Mouse (Mus musculus): Measurements from ENCODE around the gene Dlgap1. TPM values are rescaled to one million over a fixed set of nuclear protein-coding genes. Genes with fewer than 3 reads are reported as not detected.

The Dlgap1 gene
- total and polyA plus RNA-seq, 3 experiments: 0.39 to 1.6 (median 0.52) TPM

DNA sequence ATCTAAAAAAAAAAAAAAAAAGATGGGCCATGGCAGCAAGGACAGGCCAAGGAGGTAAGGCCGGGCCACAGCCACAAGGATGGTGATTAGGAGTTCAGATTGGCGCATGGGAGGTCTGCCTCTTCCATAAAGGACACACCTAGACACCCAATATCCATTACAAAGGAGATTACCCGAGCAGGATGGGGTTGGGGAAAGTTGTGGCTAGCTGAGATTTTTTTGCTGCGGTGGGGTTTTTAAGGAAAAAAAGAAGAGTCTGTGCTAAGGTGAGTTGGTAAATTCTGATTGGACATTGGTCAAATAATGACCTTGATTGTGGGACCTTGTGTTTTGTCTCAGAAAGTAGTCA is 859.3 kb downstream of the Dlgap1 start:
- Histone ChIP-seq H3K27ac (no peak overlapping the region), H3K4me3 (no peak overlapping the region), H3K4me1 (ENCODE audit: control insufficient read depth, insufficient read depth, low read length) (no peaks in the 10 kb centered on the region), H3K9ac (ENCODE audit: low read depth, low read length) (no peak overlapping the region), H3K79me2 (replicated peaks; ENCODE audit: control insufficient read depth, insufficient read depth, low read length) (no peaks in the 10 kb centered on the region), H3K36me3 (ENCODE audit: control insufficient read depth, insufficient read depth, low read length) (no peaks in the 10 kb centered on the region), H3K27me3 (ENCODE audit: control insufficient read depth, insufficient read depth, low read length) (peaks cover 1% of the 10 kb centered on the region; the same call in 1 of the 2 replicates)
- whole genome bisulfite sequencing: 90% methylated on average over 4 of the region's 4 CpGs
- intact Hi-C loops (cut with DNase I): no loop called here
- TF ChIP-seq POLR2A (IDR thresholded peaks at IDR 0.05; ENCODE audit: insufficient read depth, low read depth, low read length): no peak
- no peak for TF ChIP-seq CTCF (IDR thresholded peaks at IDR 0.05)
- no peak for TF ChIP-seq EP300 (IDR thresholded peaks at IDR 0.05; ENCODE audit: insufficient read depth, low read depth, low read length)
- no peak for DNase-seq

GRCm38 (mm10) chr17:70828569-70828968 is 859.7 kb downstream of the Dlgap1 start:
- intact Hi-C loops (cut with DNase I): no loop called here
- Histone ChIP-seq H3K4me1 (ENCODE audit: control insufficient read depth, insufficient read depth, low read length) (no peaks in the 10 kb centered on the region), H3K79me2 (replicated peaks; ENCODE audit: control insufficient read depth, insufficient read depth, low read length) (no peaks in the 10 kb centered on the region), H3K27ac (no peak overlapping the region), H3K9ac (ENCODE audit: low read depth, low read length) (no peak overlapping the region), H3K4me3 (no peak overlapping the region), H3K36me3 (ENCODE audit: control insufficient read depth, insufficient read depth, low read length) (no peaks in the 10 kb centered on the region), H3K27me3 (ENCODE audit: control insufficient read depth, insufficient read depth, low read length) (peaks cover 1% of the 10 kb centered on the region; the same call in 1 of the 2 replicates)
- DNase-seq: no peak
- TF ChIP-seq EP300 (IDR thresholded peaks at IDR 0.05; ENCODE audit: insufficient read depth, low read depth, low read length): no peak
- no peak for TF ChIP-seq CTCF (IDR thresholded peaks at IDR 0.05)
- no peak for TF ChIP-seq POLR2A (IDR thresholded peaks at IDR 0.05; ENCODE audit: insufficient read depth, low read depth, low read length)
- 82% methylated on average over 2 of the region's 2 CpGs for WGBS

- DNase-seq: no peak
- no peak for TF ChIP-seq POLR2A (IDR thresholded peaks at IDR 0.05; ENCODE audit: insufficient read depth, low read depth, low read length)
- no peak for TF ChIP-seq CTCF (IDR thresholded peaks at IDR 0.05)
- no peak for TF ChIP-seq EP300 (IDR thresholded peaks at IDR 0.05; ENCODE audit: insufficient read depth, low read depth, low read length)
- no peak overlapping the region for H3K27ac ChIP-seq
- 84% methylated on average over 6 of the region's 6 CpGs for WGBS
- no peak overlapping the region for H3K4me3 ChIP-seq
- peaks cover 1% of the 10 kb centered on the region; the same call in 1 of the 2 replicates for H3K27me3 ChIP-seq (ENCODE audit: control insufficient read depth, insufficient read depth, low read length)
- no peak overlapping the region for H3K9ac ChIP-seq (ENCODE audit: low read depth, low read length)
- intact Hi-C loops (cut with DNase I): no loop called here
- no peaks in the 10 kb centered on the region for H3K79me2 ChIP-seq (replicated peaks; ENCODE audit: control insufficient read depth, insufficient read depth, low read length)
- H3K4me1 ChIP-seq (ENCODE audit: control insufficient read depth, insufficient read depth, low read length): no peaks in the 10 kb centered on the region
- no peaks in the 10 kb centered on the region for H3K36me3 ChIP-seq (ENCODE audit: control insufficient read depth, insufficient read depth, low read length)
Observed at GRCm38 (mm10) chr17:70829217-70829616, 860.3 kb downstream of the Dlgap1 start.

- whole genome bisulfite sequencing: 88% methylated on average over 23 of the region's 23 CpGs
- DNase-seq: no peak
- H3K79me2 ChIP-seq (replicated peaks; ENCODE audit: control insufficient read depth, insufficient read depth, low read length): no peaks in the 10 kb centered on the region
- TF ChIP-seq EP300 (IDR thresholded peaks at IDR 0.05; ENCODE audit: insufficient read depth, low read depth, low read length) (no peak), CTCF (IDR thresholded peaks at IDR 0.05) (no peak), POLR2A (IDR thresholded peaks at IDR 0.05; ENCODE audit: insufficient read depth, low read depth, low read length) (no peak)
- H3K36me3 ChIP-seq (ENCODE audit: control insufficient read depth, insufficient read depth, low read length): no peaks in the 10 kb centered on the region; the same call in 1 of the 2 replicates
- peaks cover 1% of the 10 kb centered on the region; the same call in 1 of the 2 replicates for H3K27me3 ChIP-seq (ENCODE audit: control insufficient read depth, insufficient read depth, low read length)
- no peak overlapping the region for H3K4me3 ChIP-seq
- H3K4me1 ChIP-seq (ENCODE audit: control insufficient read depth, insufficient read depth, low read length): no peaks in the 10 kb centered on the region
- intact Hi-C loops (cut with DNase I): no loop called here
- no peak overlapping the region for H3K9ac ChIP-seq (ENCODE audit: low read depth, low read length)
- H3K27ac ChIP-seq: no peak overlapping the region
Observed at GRCm38 (mm10) chr17:70829943-70830715, 861.3 kb downstream of the Dlgap1 start.

DNA sequence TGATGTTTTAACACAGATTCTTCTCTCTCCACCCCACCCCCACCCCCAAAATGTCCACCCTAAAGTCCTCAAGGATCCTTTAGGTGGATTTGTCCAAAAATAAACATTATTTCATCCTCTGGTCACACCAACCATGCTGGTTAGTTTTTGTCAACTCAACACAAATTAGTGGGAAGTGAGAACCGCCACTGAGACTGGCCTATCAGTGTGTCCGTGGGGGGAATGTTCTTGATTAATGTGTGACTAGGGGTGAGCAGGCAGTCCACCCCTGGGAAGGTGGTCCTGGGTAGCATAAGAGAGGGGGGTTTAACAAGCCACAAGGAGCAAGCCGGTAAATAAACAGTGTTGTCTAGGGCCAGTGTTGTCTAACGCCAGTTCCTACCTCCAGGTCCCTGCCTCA is 862.7 kb downstream of the Dlgap1 start:
- Histone ChIP-seq H3K4me3 (no peak overlapping the region), H3K27me3 (ENCODE audit: control insufficient read depth, insufficient read depth, low read length) (no peaks in the 10 kb centered on the region), H3K27ac (no peak overlapping the region), H3K9ac (ENCODE audit: low read depth, low read length) (no peak overlapping the region), H3K4me1 (ENCODE audit: control insufficient read depth, insufficient read depth, low read length) (no peaks in the 10 kb centered on the region), H3K79me2 (replicated peaks; ENCODE audit: control insufficient read depth, insufficient read depth, low read length) (no peaks in the 10 kb centered on the region), H3K36me3 (ENCODE audit: control insufficient read depth, insufficient read depth, low read length) (no peaks in the 10 kb centered on the region; the same call in 1 of the 2 replicates)
- intact Hi-C loops (cut with DNase I): no loop called here
- peak in 1 of 2 experiments; percentile 16 for DNase-seq
- 85% methylated on average over 4 of the region's 4 CpGs for WGBS
- TF ChIP-seq EP300 (IDR thresholded peaks at IDR 0.05; ENCODE audit: insufficient read depth, low read depth, low read length) (no peak), POLR2A (IDR thresholded peaks at IDR 0.05; ENCODE audit: insufficient read depth, low read depth, low read length) (no peak), CTCF (IDR thresholded peaks at IDR 0.05) (no peak)

DNA sequence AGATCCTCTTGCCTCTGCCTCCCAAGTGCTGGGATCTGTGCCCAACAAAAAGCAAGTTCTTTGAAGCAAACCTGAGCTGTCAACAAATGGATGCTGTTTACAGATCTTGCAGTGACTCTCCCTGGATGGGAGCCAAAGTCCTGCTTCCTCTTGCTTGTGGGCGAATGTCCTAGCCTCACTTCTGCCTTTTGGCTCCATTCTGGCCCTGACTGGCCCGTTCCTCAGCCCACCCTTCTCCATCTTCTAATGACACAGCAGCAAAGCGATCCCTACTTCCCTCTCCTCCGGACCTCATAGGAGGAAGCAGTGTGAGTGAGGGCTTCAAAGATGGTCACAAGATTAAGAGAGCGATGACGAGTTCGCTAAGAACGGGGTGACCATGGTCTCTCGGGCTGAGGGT is 863.7 kb downstream of the Dlgap1 start:
- H3K27ac ChIP-seq: no peak overlapping the region
- TF ChIP-seq CTCF (IDR thresholded peaks at IDR 0.05) (no peak), POLR2A (IDR thresholded peaks at IDR 0.05; ENCODE audit: insufficient read depth, low read depth, low read length) (peak; percentile 46; the same call in 1 of the 2 replicates)
- 71% methylated on average over 9 of the region's 9 CpGs for WGBS
- H3K36me3 ChIP-seq (ENCODE audit: control insufficient read depth, insufficient read depth, low read length): no peaks in the 10 kb centered on the region; the same call in 1 of the 2 replicates
- H3K9ac ChIP-seq (ENCODE audit: low read depth, low read length): no peak overlapping the region
- intact Hi-C loops (cut with DNase I): no loop called here
- DNase-seq: peak; percentile 49 to 78
- H3K4me1 ChIP-seq (ENCODE audit: control insufficient read depth, insufficient read depth, low read length): no peaks in the 10 kb centered on the region
- no peaks in the 10 kb centered on the region for H3K27me3 ChIP-seq (ENCODE audit: control insufficient read depth, insufficient read depth, low read length)
- H3K79me2 ChIP-seq (replicated peaks; ENCODE audit: control insufficient read depth, insufficient read depth, low read length): no peaks in the 10 kb centered on the region
- H3K4me3 ChIP-seq: no peak overlapping the region

All from heart, adult 2 months (tissue).